Mouse (Mus musculus) neural tube, embryonic 14.5 days (tissue): ENCODE measurements at regions not wholly inside any gene's neighbourhood (a gene's known extent, or its start where the extent isn't known, plus 50 kb on each side); places are given as distances from the start of the nearest gene placed in this dataset.
A peak's percentile ranks its signal among the peaks of the same experiment; 100 is the strongest.

Experiments used
- ATAC-seq: fragments of 200-750 bp; cut with Nextera tagmentation; 2 replicates; pipeline ENCODE4 v1.8.0; 2017; ENCODE audit warnings: low read depth, mild to moderate bottlenecking, moderate TSS enrichment, moderate library complexity
- H3K27ac ChIP-seq: fragments of 300-500 bp; sonication (generic); 2 replicates; pipeline ENCODE4 v1.5.1; 2014; ENCODE audit warnings: low read depth, mild to moderate bottlenecking, control low read depth, low read length, moderate library complexity, mixed read lengths
- H3K27me3 ChIP-seq: fragments of 300-500 bp; sonication (generic); 2 replicates; pipeline ENCODE4 v1.6.1; 2014; ENCODE audit warnings: low read length; ENCODE audit not compliant: control insufficient read depth, insufficient read depth
- H3K36me3 ChIP-seq: fragments of 300-500 bp; sonication (generic); 2 replicates; pipeline ENCODE4 v1.6.1; 2014; ENCODE audit warnings: low read length, mixed read lengths; ENCODE audit not compliant: control insufficient read depth, insufficient read depth
- H3K4me1 ChIP-seq: fragments of 300-500 bp; sonication (generic); 2 replicates; pipeline ENCODE4 v1.6.1; 2014; ENCODE audit warnings: low read length; ENCODE audit not compliant: control insufficient read depth, insufficient read depth
- H3K4me2 ChIP-seq: fragments of 300-500 bp; sonication (generic); 2 replicates; pipeline ENCODE4 v1.6.1; 2014; ENCODE audit warnings: mild to moderate bottlenecking, low read depth, low read length, control low read depth
- H3K4me3 ChIP-seq: fragments of 300-500 bp; sonication (generic); 2 replicates; pipeline ENCODE4 v1.5.1; 2014; ENCODE audit warnings: low read depth, low read length, control low read depth, mixed read lengths
- H3K9ac ChIP-seq: fragments of 300-500 bp; sonication (generic); replicated peaks from 2 replicates; pipeline ENCODE4 v1.6.1; 2014; ENCODE audit warnings: low read depth, mild to moderate bottlenecking, control low read depth, low read length, mixed read lengths
- H3K9me3 ChIP-seq: fragments of 300-500 bp; sonication (generic); 2 replicates; pipeline ENCODE4 v1.6.1; 2016; ENCODE audit warnings: low read length; ENCODE audit not compliant: control insufficient read depth
- WGBS: fragments of 180-500 bp; shearing (Covaris S2); extraction: QIAGEN DNeasy Blood & Tissue Kit; methylation state at CpG from one replicate; pipeline ENCODE4 v1.1.7; 2014; 5-methylcytosine and 5-hydroxymethylcytosine counted together

DNA sequence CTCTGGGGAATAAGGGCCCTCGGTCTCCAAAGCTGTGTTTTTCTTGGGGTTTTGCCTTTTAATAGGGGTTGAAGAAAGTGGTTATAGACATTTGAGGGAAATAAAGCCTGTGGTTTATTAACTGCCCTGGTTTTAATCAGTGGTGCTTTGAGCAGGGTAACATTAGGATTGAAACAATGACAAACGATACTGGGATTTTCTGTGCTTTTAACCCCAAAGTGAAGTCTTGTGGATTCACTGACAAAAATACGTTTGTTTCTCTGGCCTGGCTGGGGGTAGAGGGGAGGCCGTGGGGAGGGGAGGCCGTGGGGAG lies 157.0 kb downstream of the Gas1 start:
- Histone ChIP-seq H3K9ac (no peak overlapping the region), H3K4me2 (no peak overlapping the region), H3K27ac (no peak overlapping the region), H3K4me1 (no peaks in the 10 kb centered on the region), H3K36me3 (no peaks in the 10 kb centered on the region), H3K27me3 (no peaks in the 10 kb centered on the region), H3K4me3 (no peak overlapping the region), H3K9me3 (no peaks in the 10 kb centered on the region)
- ATAC-seq: no peak
- 29% methylated on average over 5 of the region's 5 CpGs for WGBS

DNA sequence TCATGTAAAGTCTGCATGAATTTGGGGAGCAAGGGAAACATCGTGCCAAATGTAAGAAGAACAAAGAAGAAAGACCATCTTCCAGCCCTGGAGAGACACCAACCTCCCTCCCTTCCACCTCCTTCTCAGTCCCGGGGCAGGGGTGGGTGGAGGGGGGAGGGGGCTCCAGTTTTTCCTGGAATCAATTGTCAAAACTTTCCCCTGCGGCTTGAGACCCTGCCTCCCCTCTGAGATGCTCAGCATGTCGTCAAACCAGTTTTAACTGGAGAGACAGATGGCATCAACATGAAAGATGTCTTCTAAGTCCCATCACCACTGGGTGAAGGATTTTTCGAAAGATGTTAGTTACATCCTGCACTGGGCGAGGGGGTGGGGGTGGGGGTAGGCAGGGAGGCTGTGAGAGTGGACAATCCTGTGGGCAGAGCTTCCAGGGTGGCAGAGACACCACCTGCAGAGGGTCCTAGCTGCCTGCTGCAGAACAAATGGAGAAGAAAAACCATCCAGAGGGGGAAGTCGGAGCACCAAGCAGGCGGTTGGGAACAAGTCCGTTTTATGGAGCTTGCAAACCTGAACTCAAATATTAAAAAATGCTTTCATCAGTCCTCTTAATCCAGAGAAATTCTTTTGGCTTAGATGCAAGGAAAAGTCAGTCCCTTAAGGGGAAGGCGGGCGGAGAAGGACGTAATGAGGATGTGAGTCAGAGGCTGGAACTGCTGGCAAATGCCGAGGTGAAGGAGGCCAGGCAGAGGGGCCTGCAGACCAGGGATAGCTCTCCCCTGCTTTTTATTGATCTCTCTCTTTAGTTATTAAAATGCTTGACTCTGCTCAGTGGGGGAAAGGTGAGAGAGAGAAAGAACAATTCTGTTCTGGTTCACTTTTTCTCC lies 157.6 kb downstream of the Gas1 start:
- Histone ChIP-seq H3K36me3 (no peaks in the 10 kb centered on the region), H3K4me2 (no peak overlapping the region), H3K9me3 (no peaks in the 10 kb centered on the region), H3K27me3 (no peaks in the 10 kb centered on the region), H3K4me1 (no peaks in the 10 kb centered on the region), H3K9ac (no peak overlapping the region), H3K27ac (no peak overlapping the region), H3K4me3 (no peak overlapping the region)
- ATAC-seq: no peak
- WGBS: 26% methylated on average over 13 of the region's 13 CpGs

DNA sequence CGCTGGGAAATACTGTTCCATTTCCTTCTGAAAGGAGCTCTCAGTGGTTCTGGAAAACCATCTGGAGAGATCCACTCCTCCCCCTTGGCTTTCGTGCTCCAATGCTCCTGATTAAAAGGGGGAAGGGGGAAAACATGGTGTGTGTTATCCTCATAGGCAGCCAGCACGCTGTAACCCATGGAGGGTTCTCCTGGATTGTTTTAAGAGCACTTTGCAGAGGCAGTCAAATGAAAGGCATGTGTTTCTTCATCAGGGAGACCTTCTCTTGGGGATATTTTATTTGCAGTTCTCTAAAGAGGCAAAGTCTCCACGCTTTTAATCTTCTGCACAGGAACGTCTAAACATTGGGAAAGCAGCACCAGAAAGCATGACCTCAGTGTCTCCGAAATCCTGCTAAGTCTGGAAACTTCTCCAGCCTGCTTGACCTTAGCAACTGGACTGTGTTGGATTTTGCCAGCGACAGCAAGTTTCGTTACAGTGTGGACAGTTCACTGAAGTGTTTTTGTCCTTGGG lies 161.3 kb downstream of the Gas1 start:
- Histone ChIP-seq H3K9me3 (no peaks in the 10 kb centered on the region), H3K4me2 (no peak overlapping the region), H3K36me3 (no peaks in the 10 kb centered on the region), H3K27ac (no peak overlapping the region), H3K9ac (no peak overlapping the region), H3K4me3 (no peak overlapping the region), H3K27me3 (no peaks in the 10 kb centered on the region), H3K4me1 (no peaks in the 10 kb centered on the region)
- WGBS: 76% methylated on average over 8 of the region's 8 CpGs
- ATAC-seq: no peak

DNA sequence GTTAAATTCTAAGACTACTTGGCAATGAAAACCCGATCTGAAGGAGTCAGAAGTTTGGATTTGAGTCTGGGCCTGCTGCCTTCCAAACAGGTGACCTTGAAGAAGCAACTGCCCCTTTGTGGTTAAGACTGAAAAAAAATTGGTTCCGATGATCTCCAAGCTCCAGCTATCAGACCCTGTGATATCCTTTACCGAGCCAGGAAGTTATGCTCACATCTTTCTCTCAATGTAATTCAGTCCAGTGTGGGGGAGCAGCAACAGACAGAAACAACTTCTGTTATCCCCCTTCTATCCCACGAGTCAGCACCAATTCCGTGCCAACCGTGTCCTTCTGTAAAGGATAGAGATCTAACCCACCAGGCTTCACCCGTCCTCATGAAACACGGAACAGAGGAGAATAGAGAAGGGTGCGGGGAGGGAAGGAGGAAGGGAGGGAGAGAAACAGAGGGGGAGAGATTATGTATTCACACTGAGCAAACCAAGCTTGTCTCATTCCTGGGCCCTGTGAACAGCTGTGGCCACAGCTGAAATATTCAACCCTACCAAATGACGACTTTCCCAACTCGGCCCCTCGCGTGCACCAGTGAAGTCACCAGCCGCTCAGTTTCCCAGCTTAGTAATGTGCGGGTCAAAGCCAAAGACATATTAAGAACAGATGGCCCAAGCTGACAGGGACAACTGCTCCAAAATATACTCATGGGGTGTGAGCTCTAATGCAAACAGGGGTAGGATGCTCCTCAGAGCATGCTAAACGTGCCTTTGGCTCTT lies 164.9 kb downstream of the Gas1 start:
- Histone ChIP-seq H3K9ac (no peak overlapping the region), H3K4me3 (no peak overlapping the region), H3K4me1 (no peaks in the 10 kb centered on the region), H3K36me3 (no peaks in the 10 kb centered on the region), H3K9me3 (no peaks in the 10 kb centered on the region), H3K27me3 (no peaks in the 10 kb centered on the region), H3K27ac (no peak overlapping the region), H3K4me2 (no peak overlapping the region)
- peak; percentile 24; the same call in 1 of the 2 replicates for ATAC-seq
- WGBS: 78% methylated on average over 16 of the region's 16 CpGs

DNA sequence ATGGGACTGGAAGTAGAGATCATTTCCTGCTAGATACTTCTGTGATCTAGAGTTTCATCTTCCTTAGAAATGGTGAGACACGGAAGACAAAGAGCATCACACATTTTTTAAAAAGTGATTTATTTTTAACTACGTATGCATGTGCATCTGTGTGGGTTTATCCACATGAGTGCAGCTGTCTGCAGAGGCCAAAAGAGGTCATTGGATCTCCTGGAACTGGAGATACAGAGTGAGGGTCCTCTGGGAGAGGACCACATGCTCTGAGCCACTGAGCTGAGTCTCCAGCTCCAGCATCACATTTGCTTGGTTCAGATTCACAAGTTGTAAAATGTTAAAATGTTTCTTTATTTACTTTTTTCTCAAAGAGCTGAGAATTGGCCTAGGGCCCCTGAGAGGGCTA lies 166.1 kb downstream of the Gas1 start:
- H3K27ac ChIP-seq: no peak overlapping the region
- no peak for ATAC-seq
- no peak overlapping the region for H3K9ac ChIP-seq
- 78% methylated on average over 2 of the region's 2 CpGs for WGBS
- H3K4me3 ChIP-seq: no peak overlapping the region
- no peak overlapping the region for H3K4me2 ChIP-seq
- no peaks in the 10 kb centered on the region for H3K27me3 ChIP-seq
- no peaks in the 10 kb centered on the region for H3K9me3 ChIP-seq
- H3K4me1 ChIP-seq: no peaks in the 10 kb centered on the region
- no peaks in the 10 kb centered on the region for H3K36me3 ChIP-seq

DNA sequence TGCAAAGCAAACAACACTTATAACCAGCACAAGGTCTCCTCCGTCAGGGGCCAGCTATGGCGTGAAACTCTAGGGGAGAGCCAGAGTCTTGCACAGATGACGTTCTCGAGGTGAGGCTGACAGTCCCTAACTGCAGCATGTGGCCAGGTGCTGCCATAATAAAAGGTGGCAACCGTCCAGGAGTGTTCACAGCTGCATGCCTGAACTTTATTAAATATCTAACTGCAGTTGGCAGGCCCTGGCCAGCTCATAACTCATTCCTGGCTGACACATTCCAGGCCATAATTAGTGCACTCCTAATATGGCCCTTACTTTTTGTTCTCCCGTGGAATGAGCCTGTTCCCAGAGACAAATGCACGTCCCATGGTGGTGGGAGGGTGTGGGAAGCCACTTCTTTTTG lies 169.6 kb downstream of the Gas1 start:
- Histone ChIP-seq H3K9ac (no peak overlapping the region), H3K9me3 (no peaks in the 10 kb centered on the region), H3K36me3 (no peaks in the 10 kb centered on the region), H3K4me1 (no peaks in the 10 kb centered on the region), H3K4me2 (no peak overlapping the region), H3K27ac (no peak overlapping the region), H3K27me3 (no peaks in the 10 kb centered on the region), H3K4me3 (no peak overlapping the region)
- 0 out of 2 replicates have a peak, but pooled peaks have one; percentile 11 for ATAC-seq
- WGBS: 40% methylated on average over 7 of the region's 7 CpGs

DNA sequence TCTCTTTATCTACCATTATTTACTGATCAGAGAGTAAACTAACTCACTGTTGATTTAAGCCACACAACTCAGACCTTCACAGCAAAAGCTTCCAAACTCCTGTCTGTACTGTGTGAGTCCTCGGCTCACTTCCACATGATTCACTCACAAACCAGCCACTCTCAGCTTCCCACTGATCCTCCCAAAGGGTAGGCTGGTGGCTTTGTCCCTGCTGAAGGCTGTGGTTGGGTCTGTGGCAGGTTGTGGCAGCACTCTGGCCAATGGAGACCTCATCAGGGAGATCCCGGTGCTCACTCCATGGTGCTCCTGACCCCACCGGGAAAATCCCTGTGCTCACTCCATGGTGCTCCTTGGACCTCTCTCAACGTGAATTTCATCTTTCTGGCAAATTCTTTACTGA lies 170.1 kb downstream of the Gas1 start:
- Histone ChIP-seq H3K4me1 (no peaks in the 10 kb centered on the region), H3K4me2 (no peak overlapping the region), H3K36me3 (no peaks in the 10 kb centered on the region), H3K27ac (no peak overlapping the region), H3K9me3 (no peaks in the 10 kb centered on the region), H3K4me3 (no peak overlapping the region), H3K9ac (no peak overlapping the region), H3K27me3 (no peaks in the 10 kb centered on the region)
- ATAC-seq: no peak
- 84% methylated on average over 4 of the region's 4 CpGs for WGBS

DNA sequence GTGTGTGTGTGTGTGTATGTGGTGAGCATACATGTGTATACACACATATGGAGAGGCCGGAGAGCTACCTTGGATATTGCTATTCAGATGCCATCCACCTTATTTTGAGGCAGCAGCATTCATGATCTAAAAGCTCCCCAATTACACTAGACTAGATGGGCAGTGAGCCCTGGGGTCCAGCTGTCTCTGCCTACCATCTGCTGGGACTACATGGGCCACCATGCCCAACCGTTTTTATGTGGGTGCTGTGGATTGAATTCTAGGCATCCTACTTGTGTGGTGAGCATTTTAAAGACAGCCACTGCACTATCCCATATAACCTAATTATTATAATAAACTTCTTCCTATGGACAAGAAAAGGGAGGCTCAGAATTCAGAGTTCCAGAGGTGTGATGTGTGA lies 172.6 kb downstream of the Gas1 start:
- H3K9ac ChIP-seq: no peak overlapping the region
- no peaks in the 10 kb centered on the region for H3K9me3 ChIP-seq
- no peaks in the 10 kb centered on the region for H3K27me3 ChIP-seq

DNA sequence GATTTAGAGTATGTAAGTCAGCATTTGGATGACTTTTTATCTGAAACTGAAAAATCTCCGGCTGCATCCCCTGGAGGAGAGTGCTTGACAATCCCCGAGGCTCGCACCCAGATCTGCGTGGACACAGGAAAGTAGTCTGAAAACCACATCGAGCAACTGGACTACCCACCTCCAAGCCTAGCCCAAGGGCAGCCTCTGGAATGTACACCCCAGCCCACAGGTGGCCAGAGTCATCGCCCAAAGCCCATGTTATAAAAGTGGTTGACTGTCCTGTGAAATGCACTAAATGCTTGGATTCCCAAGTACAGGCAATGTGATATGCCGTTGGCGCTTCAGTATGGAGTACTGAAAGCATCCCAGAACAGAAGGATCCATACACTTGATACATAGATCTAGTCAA lies 175.1 kb downstream of the Gas1 start:
- Histone ChIP-seq H3K4me2 (no peak overlapping the region), H3K36me3 (no peaks in the 10 kb centered on the region), H3K4me1 (no peaks in the 10 kb centered on the region), H3K9me3 (no peaks in the 10 kb centered on the region), H3K27me3 (no peaks in the 10 kb centered on the region), H3K27ac (no peak overlapping the region), H3K4me3 (no peak overlapping the region), H3K9ac (no peak overlapping the region)
- ATAC-seq: no peak
- 94% methylated on average over 8 of the region's 8 CpGs for WGBS

More for the DNA sequence above, 172.6 kb downstream of the Gas1 start:
- ATAC-seq: no peak
- no peak overlapping the region for H3K4me2 ChIP-seq
- no peak overlapping the region for H3K4me3 ChIP-seq
- H3K36me3 ChIP-seq: no peaks in the 10 kb centered on the region
- 93% methylated on average over 2 of the region's 2 CpGs for WGBS
- H3K4me1 ChIP-seq: no peaks in the 10 kb centered on the region
- no peak overlapping the region for H3K27ac ChIP-seq
